Mouse (Mus musculus): ENCODE measurements around the gene Lin7a. TPM values are rescaled to one million over a fixed set of nuclear protein-coding genes. Genes with fewer than 3 reads are reported as not detected.

The Lin7a gene
- polyA plus RNA-seq, 1 experiment from 2014 or later = 4.5 TPM

DNA sequence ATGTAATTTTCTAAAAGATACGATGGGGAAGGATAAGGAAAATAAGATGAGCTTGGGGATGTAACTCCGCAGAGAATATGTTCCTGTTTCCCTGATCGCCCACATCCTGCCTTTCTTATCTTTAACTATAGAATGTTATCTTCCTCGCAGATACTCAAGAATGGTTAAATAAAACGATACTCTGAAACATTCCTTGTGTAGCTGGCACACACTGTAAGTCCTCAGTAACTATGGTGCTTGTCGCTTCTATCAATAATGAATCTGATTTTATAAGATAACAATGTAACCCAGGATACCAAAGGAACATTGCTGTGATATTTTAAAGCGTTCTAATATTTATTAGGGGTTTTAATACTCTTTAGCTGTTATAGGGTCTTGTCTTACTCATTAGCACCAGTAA is 22.4 kb upstream of the Lin7a start:
- Histone ChIP-seq H3K4me2 (ENCODE audit: low read depth, low read length) (no peak overlapping the region), H3K27me3 (ENCODE audit: control insufficient read depth, insufficient read depth, low read depth, low read length) (no peaks in the 10 kb centered on the region), H3K9me3 (ENCODE audit: control insufficient read depth, low read length) (no peaks in the 10 kb centered on the region), H3K4me3 (ENCODE audit: low read length) (no peak overlapping the region), H3K4me1 (replicated peaks; ENCODE audit: control insufficient read depth, insufficient read depth, low read length) (no peaks in the 10 kb centered on the region), H3K9ac (ENCODE audit: low read length) (no peak overlapping the region), H3K36me3 (ENCODE audit: control insufficient read depth, insufficient read depth, low read length) (no peaks in the 10 kb centered on the region), H3K27ac (ENCODE audit: low read length) (no peak overlapping the region)
- ATAC-seq (ENCODE audit: low read depth) = no peak
- 49% methylated on average over 7 of the region's 7 CpGs for WGBS

DNA sequence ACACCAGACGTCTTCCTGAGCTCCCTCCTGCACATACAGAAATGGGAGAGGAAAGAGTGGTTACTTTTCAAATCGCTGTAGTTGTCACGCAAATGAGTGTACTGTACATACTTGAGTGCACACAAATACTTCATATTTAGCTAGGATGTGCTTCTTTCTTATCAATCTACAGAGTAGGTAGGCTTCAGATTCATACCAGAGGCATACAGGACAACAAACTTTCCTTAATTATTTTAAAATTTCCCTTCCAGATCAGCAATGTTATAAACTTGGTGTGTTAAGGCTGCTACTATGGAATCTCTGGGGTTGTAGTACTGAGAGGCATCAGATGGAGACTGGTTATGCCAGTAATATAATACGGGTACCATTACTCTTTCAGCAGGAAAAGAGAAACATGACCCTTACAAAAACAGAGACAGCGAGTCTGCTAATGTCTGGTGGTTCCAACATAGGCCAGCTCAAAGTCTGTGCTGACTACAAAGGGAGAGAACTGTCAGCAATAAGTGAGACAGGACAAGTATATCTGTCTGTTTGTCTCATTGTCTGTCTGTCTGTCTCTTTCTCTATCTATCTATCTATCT is 21.8 kb upstream of the Lin7a start:
- no peaks in the 10 kb centered on the region for H3K27me3 ChIP-seq (ENCODE audit: control insufficient read depth, insufficient read depth, low read depth, low read length)
- no peak overlapping the region for H3K27ac ChIP-seq (ENCODE audit: low read length)
- WGBS = 61% methylated on average over 5 of the region's 5 CpGs
- no peak overlapping the region for H3K4me2 ChIP-seq (ENCODE audit: low read depth, low read length)
- H3K4me3 ChIP-seq (ENCODE audit: low read length) = no peak overlapping the region
- no peak overlapping the region for H3K9ac ChIP-seq (ENCODE audit: low read length)
- no peaks in the 10 kb centered on the region for H3K36me3 ChIP-seq (ENCODE audit: control insufficient read depth, insufficient read depth, low read length)
- ATAC-seq (ENCODE audit: low read depth) = no peak
- no peaks in the 10 kb centered on the region for H3K9me3 ChIP-seq (ENCODE audit: control insufficient read depth, low read length)
- H3K4me1 ChIP-seq (replicated peaks; ENCODE audit: control insufficient read depth, insufficient read depth, low read length) = no peaks in the 10 kb centered on the region

DNA sequence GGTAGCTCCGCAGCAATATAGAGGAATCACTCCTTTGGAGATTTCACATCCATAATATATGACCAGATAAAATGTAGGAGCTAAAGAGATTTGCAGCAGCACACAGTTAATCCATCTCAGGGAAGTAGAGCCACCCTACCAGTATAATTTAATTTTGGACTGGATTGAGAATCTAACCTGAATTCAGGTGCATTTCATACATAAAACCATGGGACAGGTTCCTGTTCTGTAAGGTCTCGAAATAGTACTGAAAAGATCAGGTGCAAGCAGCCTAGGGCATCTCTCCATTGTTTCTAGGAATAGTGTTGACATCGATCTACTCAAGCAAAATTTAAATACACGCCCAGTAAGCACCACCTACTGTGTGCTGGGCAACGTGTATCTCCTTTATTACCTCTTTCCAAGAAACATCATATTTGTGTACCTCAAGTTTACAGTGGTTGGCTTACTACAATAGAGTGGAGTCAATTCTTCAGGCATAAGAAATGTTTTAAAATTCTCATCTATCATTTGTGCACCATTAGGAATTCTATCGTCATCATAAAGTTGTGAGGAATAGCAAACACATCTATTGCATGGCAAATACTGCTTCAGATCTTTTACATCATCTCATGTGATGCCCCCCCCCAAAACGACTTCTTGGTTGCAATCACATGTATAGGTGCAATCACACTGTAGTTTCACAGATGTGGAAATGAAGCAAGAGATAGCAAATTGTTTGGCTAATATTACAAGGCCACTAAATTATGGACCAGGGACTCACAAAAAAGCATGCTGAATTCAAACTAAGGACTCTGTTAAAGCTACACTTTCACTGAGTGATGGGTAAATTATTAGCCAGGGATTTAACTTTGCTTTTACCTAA is 20.9 kb upstream of the Lin7a start:
- Histone ChIP-seq H3K27ac (ENCODE audit: low read length) (no peak overlapping the region), H3K27me3 (ENCODE audit: control insufficient read depth, insufficient read depth, low read depth, low read length) (no peaks in the 10 kb centered on the region), H3K36me3 (ENCODE audit: control insufficient read depth, insufficient read depth, low read length) (no peaks in the 10 kb centered on the region), H3K4me1 (replicated peaks; ENCODE audit: control insufficient read depth, insufficient read depth, low read length) (no peaks in the 10 kb centered on the region), H3K9me3 (ENCODE audit: control insufficient read depth, low read length) (no peaks in the 10 kb centered on the region), H3K9ac (ENCODE audit: low read length) (no peak overlapping the region), H3K4me2 (ENCODE audit: low read depth, low read length) (no peak overlapping the region), H3K4me3 (ENCODE audit: low read length) (no peak overlapping the region)
- WGBS = 71% methylated on average over 7 of the region's 7 CpGs
- ATAC-seq (ENCODE audit: low read depth) = no peak

DNA sequence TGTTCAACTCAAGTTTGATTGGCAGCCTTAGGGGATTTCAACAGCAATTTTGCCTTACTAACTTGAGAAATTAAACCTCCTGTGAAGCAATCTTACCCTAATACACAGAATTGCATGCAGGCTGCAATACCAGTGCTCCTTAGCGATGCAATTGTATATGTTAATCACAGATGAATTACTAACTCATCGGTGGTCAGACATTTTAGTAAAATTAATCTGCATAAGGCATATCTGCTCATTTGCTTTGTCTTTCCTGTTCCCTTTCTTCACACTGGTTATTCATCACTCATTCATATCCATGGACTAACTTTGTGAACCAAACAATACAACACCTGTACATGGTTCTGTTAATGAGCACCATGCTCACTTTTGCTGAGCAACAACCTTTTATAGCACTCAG is 20.2 kb upstream of the Lin7a start:
- Histone ChIP-seq H3K4me1 (replicated peaks; ENCODE audit: control insufficient read depth, insufficient read depth, low read length) (no peaks in the 10 kb centered on the region), H3K9ac (ENCODE audit: low read length) (no peak overlapping the region), H3K9me3 (ENCODE audit: control insufficient read depth, low read length) (no peaks in the 10 kb centered on the region), H3K4me2 (ENCODE audit: low read depth, low read length) (no peak overlapping the region), H3K27ac (ENCODE audit: low read length) (no peak overlapping the region), H3K27me3 (ENCODE audit: control insufficient read depth, insufficient read depth, low read depth, low read length) (no peaks in the 10 kb centered on the region), H3K4me3 (ENCODE audit: low read length) (no peak overlapping the region), H3K36me3 (ENCODE audit: control insufficient read depth, insufficient read depth, low read length) (no peaks in the 10 kb centered on the region)
- no peak for ATAC-seq (ENCODE audit: low read depth)
- 74% methylated on average over 2 of the region's 2 CpGs for WGBS

GRCm38 (mm10) chr10:107251801-107252502 is 19.5 kb upstream of the Lin7a start:
- H3K4me3 ChIP-seq (ENCODE audit: low read length) = no peak overlapping the region
- H3K9ac ChIP-seq (ENCODE audit: low read length) = no peak overlapping the region
- H3K27me3 ChIP-seq (ENCODE audit: control insufficient read depth, insufficient read depth, low read depth, low read length) = no peaks in the 10 kb centered on the region
- no peak overlapping the region for H3K27ac ChIP-seq (ENCODE audit: low read length)
- ATAC-seq (ENCODE audit: low read depth) = no peak
- H3K4me2 ChIP-seq (ENCODE audit: low read depth, low read length) = no peak overlapping the region
- WGBS = 86% methylated on average over 2 of the region's 2 CpGs
- H3K36me3 ChIP-seq (ENCODE audit: control insufficient read depth, insufficient read depth, low read length) = no peaks in the 10 kb centered on the region
- H3K4me1 ChIP-seq (replicated peaks; ENCODE audit: control insufficient read depth, insufficient read depth, low read length) = no peaks in the 10 kb centered on the region
- no peaks in the 10 kb centered on the region for H3K9me3 ChIP-seq (ENCODE audit: control insufficient read depth, low read length)

DNA sequence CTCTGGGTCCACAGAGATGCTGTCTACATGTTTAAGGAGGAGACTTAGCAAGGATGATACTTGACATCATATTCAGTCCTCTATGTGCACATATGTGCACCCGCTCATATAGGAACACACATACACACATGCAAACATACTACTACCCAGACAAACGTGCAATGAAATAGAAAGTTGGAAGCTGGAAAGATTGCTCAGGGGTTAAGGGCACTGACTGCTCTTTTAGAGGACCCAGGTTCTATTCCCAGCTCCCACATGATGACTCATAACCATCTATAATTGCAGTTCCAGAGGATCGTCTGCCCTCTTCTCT is 19.0 kb upstream of the Lin7a start:
- ATAC-seq (ENCODE audit: low read depth) = no peak
- WGBS = 80% methylated on average over 3 of the region's 3 CpGs
- H3K4me2 ChIP-seq (ENCODE audit: low read depth, low read length) = no peak overlapping the region

DNA sequence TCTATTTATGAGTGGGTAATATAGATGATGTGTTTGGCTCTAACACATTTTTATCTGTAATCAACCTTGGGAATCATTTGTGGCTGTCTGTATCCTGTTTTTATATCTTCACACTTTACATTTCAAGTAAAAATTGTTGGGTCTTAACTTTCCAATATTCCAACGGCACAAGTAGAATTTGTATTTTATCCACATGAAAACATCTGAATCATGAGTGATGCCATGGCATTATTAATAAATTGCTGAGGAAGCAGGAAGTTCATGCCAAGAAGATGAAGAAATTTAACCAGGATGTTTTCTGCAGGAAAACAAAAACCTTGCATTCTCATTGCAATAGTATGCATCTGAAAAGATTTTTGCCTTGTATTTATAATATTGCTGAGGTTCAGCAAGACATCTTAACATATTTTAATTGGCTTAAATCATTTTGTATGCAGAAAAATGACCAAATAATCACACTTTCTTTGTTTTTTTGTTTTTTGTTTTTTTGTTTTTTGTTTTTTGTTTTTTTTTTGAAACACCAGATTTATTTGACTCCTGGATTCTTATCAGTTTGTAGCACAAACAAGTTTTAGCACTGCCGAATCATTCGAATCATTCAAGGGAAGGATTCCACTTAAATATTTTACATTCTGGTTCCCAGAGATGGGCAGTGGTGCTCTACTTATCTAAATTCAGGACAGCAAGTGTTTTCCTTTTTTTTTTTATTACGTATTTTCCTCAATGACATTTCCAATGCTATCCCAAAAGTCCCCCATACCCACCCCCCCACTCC is 18.1 kb upstream of the Lin7a start:
- H3K4me3 ChIP-seq (ENCODE audit: low read length) = no peak overlapping the region
- no peak overlapping the region for H3K9ac ChIP-seq (ENCODE audit: low read length)
- H3K27me3 ChIP-seq (ENCODE audit: control insufficient read depth, insufficient read depth, low read depth, low read length) = no peaks in the 10 kb centered on the region
- no peaks in the 10 kb centered on the region for H3K4me1 ChIP-seq (replicated peaks; ENCODE audit: control insufficient read depth, insufficient read depth, low read length)
- H3K36me3 ChIP-seq (ENCODE audit: control insufficient read depth, insufficient read depth, low read length) = no peaks in the 10 kb centered on the region
- H3K9me3 ChIP-seq (ENCODE audit: control insufficient read depth, low read length) = no peaks in the 10 kb centered on the region
- ATAC-seq (ENCODE audit: low read depth) = no peak
- no peak overlapping the region for H3K4me2 ChIP-seq (ENCODE audit: low read depth, low read length)
- no peak overlapping the region for H3K27ac ChIP-seq (ENCODE audit: low read length)
- WGBS = 81% methylated on average over 4 of the region's 4 CpGs

More for the DNA sequence above, 19.0 kb upstream of the Lin7a start:
- H3K4me3 ChIP-seq (ENCODE audit: low read length) = no peak overlapping the region
- no peak overlapping the region for H3K9ac ChIP-seq (ENCODE audit: low read length)
- no peaks in the 10 kb centered on the region for H3K27me3 ChIP-seq (ENCODE audit: control insufficient read depth, insufficient read depth, low read depth, low read length)
- no peak overlapping the region for H3K27ac ChIP-seq (ENCODE audit: low read length)
- no peaks in the 10 kb centered on the region for H3K36me3 ChIP-seq (ENCODE audit: control insufficient read depth, insufficient read depth, low read length)
- H3K9me3 ChIP-seq (ENCODE audit: control insufficient read depth, low read length) = no peaks in the 10 kb centered on the region
- no peaks in the 10 kb centered on the region for H3K4me1 ChIP-seq (replicated peaks; ENCODE audit: control insufficient read depth, insufficient read depth, low read length)

DNA sequence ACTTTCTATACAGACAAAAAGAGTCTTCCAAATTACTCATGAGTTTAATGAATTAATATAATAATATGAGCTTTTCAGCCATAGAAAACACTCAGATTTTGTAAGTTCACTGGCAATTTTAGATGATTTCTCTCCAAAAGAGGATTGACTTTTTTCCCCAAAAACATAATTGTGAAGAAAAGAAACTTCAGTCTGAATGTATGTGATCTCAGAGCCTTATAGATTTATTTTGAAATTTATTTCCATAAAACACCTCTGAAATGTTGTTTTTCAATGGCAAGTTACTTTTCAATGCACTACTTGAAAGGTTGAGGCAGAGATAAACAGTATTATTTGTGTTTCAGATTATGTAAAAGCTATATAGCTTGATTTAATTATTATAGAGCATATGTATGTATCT is 16.8 kb upstream of the Lin7a start:
- Histone ChIP-seq H3K4me1 (replicated peaks; ENCODE audit: control insufficient read depth, insufficient read depth, low read length) (no peaks in the 10 kb centered on the region), H3K9me3 (ENCODE audit: control insufficient read depth, low read length) (no peaks in the 10 kb centered on the region), H3K4me2 (ENCODE audit: low read depth, low read length) (no peak overlapping the region), H3K27me3 (ENCODE audit: control insufficient read depth, insufficient read depth, low read depth, low read length) (no peaks in the 10 kb centered on the region), H3K27ac (ENCODE audit: low read length) (no peak overlapping the region), H3K4me3 (ENCODE audit: low read length) (no peak overlapping the region), H3K9ac (ENCODE audit: low read length) (no peak overlapping the region), H3K36me3 (ENCODE audit: control insufficient read depth, insufficient read depth, low read length) (no peaks in the 10 kb centered on the region)
- no peak for ATAC-seq (ENCODE audit: low read depth)
